Mouse (Mus musculus) embryo, embryonic 9.5 days (tissue): ENCODE results near the gene Resp18.
"Not testable (repeated sequence)": the region's sequence is repeated elsewhere in the genome, so short reads cannot be mapped to it uniquely, and the experiment has no call there.

Experiments
- DNase-seq: peaks from one replicate; pipeline ENCODE4 v3.0.0-alpha.2; 2017; ENCODE audit errors: extremely low spot score

Resp18 gene

DNA sequence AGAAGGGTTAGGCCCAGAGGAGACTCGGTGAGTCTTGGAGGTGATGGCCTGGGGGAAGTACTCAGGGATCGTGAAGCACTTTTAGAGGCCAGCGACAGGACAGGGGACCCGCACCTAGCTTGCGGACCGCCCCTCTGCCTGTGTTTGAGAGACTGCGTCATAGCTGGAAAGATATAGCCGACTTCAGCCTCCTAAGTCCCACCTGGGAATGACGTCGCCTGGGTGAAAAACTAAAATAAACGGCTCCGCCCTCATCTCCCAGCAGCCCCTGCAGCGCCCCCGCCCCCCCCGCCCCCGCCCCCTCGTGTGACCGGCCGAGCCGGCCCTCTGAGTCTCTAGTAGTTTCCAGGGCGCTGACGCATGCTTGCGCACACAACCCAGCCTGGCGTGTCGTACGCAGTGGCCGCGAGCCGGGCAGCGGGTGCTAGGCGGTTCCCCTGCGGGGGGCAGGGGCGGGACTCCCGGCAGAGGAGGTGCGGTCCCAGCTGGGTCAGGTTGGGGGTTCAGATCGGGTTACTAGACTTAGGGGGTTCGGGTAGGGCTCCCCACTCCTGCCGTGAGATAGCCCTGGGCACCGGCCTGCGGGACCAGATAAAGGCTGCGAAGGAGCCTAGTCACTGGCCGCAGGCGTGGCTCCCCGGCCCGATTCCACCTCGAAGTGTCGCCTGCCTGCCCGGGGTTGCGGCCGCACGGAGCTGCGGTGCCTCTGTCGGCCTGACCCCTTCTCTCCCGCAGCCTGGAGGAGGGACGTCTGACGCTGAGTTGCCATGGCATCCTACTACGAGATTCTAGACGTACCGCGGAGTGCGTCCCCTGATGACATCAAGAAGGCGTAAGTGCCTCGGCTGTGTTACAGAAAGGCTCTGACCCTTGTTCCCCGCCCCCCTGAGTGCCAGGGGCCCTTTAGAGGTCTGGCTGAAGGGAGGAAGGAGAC, 41.8 kb downstream of the Resp18 start, which contains the start of gene Dnajb2:
Gene Dnajb2, plus strand, starts transcription at position 290 of the 934 bp plus-strand sequence.
- DNase-seq = peak; percentile 85

DNA sequence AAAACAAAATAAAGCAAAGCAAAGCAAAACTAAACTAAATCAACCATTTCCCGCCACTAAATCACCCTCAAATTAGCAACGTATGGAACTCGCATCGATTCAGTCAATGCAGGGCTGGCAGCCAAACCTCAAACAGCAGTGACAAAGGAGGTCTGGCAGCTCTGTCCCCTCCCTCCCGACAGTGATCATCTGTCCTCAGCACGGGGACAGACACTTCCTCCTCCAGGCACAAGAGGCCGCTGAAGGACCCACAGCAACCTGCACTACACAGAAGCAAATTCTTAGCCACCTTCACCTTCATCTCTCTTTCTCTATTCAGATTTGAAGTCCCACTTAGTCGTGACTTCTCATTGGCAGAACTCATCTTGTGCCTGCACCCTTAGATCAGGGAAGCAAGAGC, 43.6 kb downstream of the Resp18 start:
- peak; percentile 58 for DNase-seq

DNA sequence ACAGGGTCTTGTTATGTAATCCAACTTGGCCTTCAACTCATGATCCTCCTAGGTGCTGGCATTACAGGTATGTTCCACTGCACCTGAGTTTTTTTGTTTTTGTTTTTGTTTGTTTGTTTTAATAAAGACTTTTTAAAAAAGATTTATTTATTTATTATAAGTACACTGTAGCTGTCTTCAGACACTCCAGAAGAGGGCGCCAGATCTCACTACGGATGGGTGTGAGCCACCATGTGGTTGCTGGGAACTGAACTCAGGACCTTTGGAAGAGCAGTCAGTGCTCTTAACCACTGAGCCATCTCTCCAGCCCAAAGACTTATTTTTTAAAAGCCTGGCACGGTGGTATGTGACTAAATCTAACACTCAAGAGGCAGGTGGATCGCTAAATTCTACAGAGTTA, 45.7 kb downstream of the Resp18 start:
- not testable (repeated sequence) for DNase-seq

DNA sequence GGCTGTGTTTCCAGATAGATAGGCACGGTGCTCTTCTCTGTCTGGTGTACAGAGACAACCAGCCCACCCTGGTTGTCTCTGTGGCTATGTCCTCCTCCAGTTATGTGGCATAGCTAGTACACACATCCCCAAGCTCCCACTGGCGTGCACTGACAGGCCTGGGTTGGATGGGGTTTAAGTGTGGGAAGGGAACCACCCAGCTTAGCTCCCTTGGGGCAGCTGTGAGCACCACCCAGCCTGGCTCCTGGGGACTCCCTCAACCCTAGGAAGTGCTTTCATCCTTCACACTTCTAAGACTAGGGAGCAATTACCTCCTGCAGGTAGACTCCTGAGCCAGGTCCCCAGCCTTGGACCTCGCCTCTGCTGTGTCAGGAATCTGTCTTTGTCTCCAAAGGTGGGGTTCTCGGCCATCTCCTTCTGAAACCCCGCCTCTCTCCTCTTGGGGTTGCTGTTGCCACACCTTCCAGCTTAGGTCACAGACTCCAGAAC, 46.5 kb downstream of the Resp18 start, which contains the start of gene A630095N17Rik:
Gene A630095N17Rik, minus strand, starts transcription at position 439 of the 489 bp plus-strand sequence.
- no peak for DNase-seq

DNA sequence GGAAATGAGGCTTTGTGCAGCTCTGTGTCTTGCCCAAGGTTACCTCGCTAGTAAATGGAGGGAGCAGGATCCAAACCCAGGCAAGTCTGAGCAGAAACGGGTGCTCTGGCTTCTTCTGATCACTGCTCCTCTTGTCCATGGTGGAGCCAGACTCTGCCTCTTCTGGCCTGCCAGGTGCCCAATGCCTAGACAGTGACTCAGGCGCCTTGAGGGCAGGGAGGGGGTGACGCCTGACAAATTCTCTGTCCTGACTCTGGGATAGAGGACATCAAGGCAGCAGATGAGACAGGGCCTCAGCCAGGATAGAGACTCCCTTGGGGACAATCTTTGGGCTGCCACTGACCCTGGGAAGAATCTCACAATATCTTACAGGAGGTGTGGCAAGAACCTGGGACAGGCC, 47.0 kb downstream of the Resp18 start:
- no peak for DNase-seq

- no peak for DNase-seq
These were observed 47.8 kb downstream of the Resp18 start for GRCm38 (mm10) chr1:75230335-75230994.

DNA sequence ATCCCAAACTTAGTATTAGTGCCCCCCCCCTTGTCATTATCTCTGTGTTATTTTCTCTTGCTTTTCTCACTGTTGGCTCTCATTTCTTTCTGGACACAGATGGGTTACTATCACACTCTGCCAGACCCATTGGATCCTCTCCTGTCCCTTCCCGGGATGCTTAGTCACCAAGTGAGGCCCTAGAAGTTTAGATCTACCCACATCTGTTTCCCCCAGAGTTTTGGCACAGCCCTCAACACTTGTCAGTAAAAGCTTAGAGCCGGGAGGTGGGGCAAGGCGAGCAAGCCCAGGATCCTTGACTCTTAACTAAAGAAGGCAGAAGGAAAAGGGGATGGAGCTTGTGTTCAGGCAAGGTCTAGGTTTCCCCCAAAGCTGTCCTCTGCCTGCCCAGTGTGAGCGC, 49.1 kb downstream of the Resp18 start:
- no peak for DNase-seq

DNA sequence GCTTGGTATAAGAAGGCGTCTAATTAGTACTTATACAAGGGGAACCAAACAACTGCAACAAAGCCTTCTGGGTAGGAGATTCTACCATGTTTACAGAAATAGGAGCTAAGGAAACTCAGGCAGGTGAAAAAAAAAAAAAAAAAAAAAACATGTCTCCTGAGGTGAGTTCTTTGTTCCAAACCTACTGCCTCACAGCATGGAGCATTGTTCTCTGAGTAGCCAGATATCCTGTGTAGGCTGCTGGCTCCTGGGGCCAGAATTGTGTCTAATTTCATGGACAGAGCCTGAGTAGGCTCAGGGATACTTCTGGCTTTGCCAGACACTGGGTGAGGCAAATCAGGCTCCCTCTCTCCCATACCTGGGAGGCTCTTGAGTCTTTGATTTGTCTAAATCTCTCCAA, 50.6 kb downstream of the Resp18 start:
- no peak for DNase-seq

DNA sequence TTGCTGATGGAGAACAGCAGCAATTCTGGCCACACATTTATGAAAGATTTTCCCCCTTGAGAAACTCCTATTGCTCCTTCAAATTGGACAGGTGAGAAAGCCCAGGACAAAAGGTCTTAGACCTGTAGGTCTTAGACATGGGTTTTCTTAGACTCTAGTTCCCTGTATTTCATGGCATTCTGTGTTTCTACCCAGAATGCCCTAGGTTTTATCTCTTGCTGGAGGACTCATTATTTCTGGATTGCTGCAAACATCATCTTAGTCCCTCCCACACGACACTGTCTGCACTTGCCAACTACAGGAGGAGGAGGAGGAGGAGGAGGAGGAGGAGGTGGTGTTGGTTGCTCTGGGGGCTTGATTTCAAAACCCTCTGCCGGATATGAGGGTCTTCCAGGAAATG, 52.1 kb downstream of the Resp18 start:
- DNase-seq = no peak

- DNase-seq = no peak
These were observed 52.7 kb downstream of the Resp18 start for GRCm38 (mm10) chr1:75225473-75225872.

DNA sequence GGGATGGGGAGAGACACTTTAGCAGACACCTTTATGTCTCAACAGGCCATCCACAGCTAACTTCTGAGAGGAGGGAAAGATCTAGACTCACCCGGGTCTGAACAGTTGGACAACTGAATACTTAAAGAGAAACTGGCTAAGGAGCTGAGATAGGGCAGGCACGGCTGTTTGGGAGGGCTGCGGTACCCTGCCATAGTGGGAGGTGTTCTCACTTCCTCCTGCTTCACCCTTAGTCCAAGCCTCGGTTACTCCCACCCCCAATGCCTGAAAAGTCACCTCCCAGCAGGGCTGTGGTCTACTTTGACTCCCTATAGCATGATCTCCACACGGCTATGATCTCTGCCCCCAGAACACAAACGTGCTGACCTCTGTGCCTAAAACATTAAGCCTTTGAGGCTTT, 54.7 kb downstream of the Resp18 start:
- no peak for DNase-seq

GRCm38 (mm10) chr1:75222926-75223325, 55.3 kb downstream of the Resp18 start:
- DNase-seq = no peak
